Mouse (Mus musculus) spleen, adult 2 months (tissue): ENCODE measurements around the gene Gm49337. TPM values are rescaled to one million over a fixed set of nuclear protein-coding genes. Genes with fewer than 3 reads are reported as not detected.

Source experiments
- DNase-seq, 2 experiments: peaks; one replicate each; pipeline versions ENCODE4 v3.0.0 to v3.0.0-alpha.2; 2012 to 2021; ENCODE audit warnings: low spot score in 2 of 2, low read depth in 1 of 2
- H3K27ac ChIP-seq: fragments of 200-500 bp; 2 replicates; pipeline ENCODE4 v1.5.1; 2012; ENCODE audit warnings: low read length, inconsistent platforms; ENCODE audit not compliant: insufficient read depth
- H3K27me3 ChIP-seq: fragments of 200-500 bp; 2 replicates; pipeline ENCODE4 v1.6.1; 2012; ENCODE audit warnings: mild to moderate bottlenecking, moderate library complexity, low read length, inconsistent platforms; ENCODE audit not compliant: control insufficient read depth, insufficient read depth
- H3K36me3 ChIP-seq: fragments of 200-500 bp; 2 replicates; pipeline ENCODE4 v1.6.1; 2012; ENCODE audit warnings: mild to moderate bottlenecking, low read length, inconsistent platforms; ENCODE audit not compliant: control insufficient read depth, insufficient read depth
- H3K4me1 ChIP-seq: fragments of 200-500 bp; 2 replicates; pipeline ENCODE4 v1.6.1; 2011; ENCODE audit warnings: inconsistent platforms; ENCODE audit not compliant: control insufficient read depth, insufficient read depth, insufficient read length
- H3K4me3 ChIP-seq: fragments of 200-500 bp; 2 replicates; pipeline ENCODE4 v1.5.1; 2011; ENCODE audit warnings: mild to moderate bottlenecking, inconsistent platforms; ENCODE audit not compliant: insufficient read depth, insufficient read length; ENCODE audit errors: extremely low read depth
- CTCF ChIP-seq: fragments of 200-500 bp; IDR thresholded peaks from 2 replicates; pipeline ENCODE4 v1.5.1; 2011; ENCODE audit warnings: mild to moderate bottlenecking, inconsistent platforms; ENCODE audit not compliant: insufficient read depth, insufficient read length, insufficient replicate concordance; ENCODE audit errors: extremely low read depth
- POLR2A ChIP-seq: fragments of 200-500 bp; IDR thresholded peaks from 2 replicates; pipeline ENCODE4 v1.6.1; 2011; ENCODE audit warnings: low read depth, low read length, inconsistent platforms
- WGBS: fragments of 180-500 bp; shearing (Covaris S2); methylation state at CpG from one replicate; pipeline ENCODE4 v1.1.7; 2018; 5-methylcytosine and 5-hydroxymethylcytosine counted together
- polyA plus RNA-seq: library from polyadenylated mRNA; depleted of rRNA; stranded (reverse); fragments of >200 nt; gene quantifications from 2 replicates; pipeline ENCODE4 v1.2.3, GENCODE M21; 2012

The Gm49337 gene
- polyA plus RNA-seq, 1 experiment, result not detected

DNA sequence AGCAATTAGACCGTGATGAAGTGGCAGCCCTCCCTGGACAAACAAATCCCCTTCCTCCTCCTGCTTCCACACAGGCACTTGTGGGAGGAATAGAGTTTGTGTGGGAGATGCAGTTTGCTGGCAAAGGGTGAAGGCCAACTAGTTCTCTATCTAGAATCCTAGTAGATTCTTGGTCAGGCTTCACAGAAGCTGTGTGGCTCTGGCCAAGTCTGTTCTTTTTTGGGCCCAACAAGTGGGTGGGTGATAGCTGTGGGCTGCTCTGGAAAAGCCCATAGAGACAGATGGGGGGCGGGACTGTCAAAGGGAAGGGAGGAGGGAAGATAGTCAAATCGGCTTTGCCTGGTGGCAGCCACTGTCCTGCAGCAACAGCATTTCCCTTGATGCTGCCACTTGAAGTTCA is 12.4 kb upstream of the Gm49337 start:
- Histone ChIP-seq H3K4me3 (no peak overlapping the region), H3K27me3 (no peaks in the 10 kb centered on the region), H3K4me1 (no peaks in the 10 kb centered on the region; the same call in 1 of the 2 replicates), H3K27ac (no peak overlapping the region), H3K36me3 (peaks cover 22% of the 10 kb centered on the region)
- 88% methylated on average over 3 of the region's 3 CpGs for WGBS
- TF ChIP-seq POLR2A, result no peak
- DNase-seq, result no peak

DNA sequence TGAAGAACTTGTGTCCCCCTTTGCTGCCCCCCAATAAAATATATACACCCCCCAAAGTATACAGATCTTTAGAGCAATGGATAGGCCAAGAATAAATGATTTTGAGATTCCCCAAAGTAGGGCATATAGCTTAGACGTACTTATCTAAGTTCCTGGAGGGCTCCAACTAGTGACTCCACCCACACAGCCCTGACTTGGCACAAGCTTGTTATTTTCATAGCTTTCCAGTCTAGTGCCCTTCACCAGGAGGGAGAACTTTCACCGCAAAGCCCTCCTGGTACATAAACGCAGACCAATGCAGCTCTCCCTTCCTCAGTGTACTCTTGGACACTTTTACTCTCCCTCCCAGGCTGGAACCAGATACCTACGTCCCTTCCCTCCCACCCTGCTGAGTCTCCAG is 11.0 kb upstream of the Gm49337 start:
- Histone ChIP-seq H3K27ac (no peak overlapping the region), H3K4me1 (no peaks in the 10 kb centered on the region; the same call in 1 of the 2 replicates), H3K27me3 (no peaks in the 10 kb centered on the region), H3K36me3 (peaks cover 17% of the 10 kb centered on the region), H3K4me3 (no peak overlapping the region)
- TF ChIP-seq CTCF (no peak), POLR2A (no peak)
- no peak for DNase-seq
- WGBS, result 77% methylated on average over 4 of the region's 4 CpGs

DNA sequence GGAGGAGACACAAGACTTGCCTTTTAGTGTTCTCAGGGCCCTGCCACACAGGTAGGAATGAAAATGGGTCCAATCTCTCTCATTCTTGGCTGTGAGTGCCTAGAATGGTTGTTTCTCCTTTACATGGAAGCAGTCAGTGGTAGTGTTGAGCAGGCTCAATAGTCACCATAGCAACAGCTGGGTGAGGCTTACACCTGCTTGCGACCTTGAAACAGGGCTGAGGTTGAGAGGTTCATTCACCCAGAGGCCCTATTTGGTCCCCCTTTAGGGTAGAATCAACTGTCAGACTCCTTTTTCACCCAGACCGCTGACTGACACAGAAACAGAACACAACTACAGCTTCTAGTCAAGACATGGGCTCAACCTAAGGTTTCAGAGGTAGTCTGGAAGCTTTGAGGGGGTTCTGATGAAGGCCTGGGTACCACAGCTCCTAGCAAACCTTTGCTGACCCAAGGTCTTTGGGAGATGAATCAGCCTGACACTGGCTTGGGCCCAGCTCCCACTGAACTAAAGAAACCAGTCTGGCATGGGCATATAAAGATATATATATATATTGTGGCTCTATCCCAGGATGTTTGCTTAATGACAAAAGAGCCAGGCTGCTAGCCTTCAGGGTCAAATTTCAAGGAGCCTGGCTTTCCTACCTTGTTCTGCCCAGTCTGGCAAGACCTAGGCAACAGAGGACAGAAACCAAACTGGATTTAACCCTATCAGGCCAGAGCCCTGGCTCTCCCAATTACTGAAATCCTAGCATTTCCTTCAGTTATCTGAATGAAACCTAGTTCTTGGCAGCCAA is 8.2 kb upstream of the Gm49337 start:
- H3K27ac ChIP-seq, result no peak overlapping the region
- no peak for DNase-seq
- TF ChIP-seq CTCF (no peak), POLR2A (no peak)
- H3K27me3 ChIP-seq, result no peaks in the 10 kb centered on the region
- 82% methylated on average over 2 of the region's 2 CpGs for WGBS
- H3K36me3 ChIP-seq, result no peaks in the 10 kb centered on the region; the same call in 1 of the 2 replicates
- no peak overlapping the region for H3K4me3 ChIP-seq
- no peaks in the 10 kb centered on the region; the same call in 1 of the 2 replicates for H3K4me1 ChIP-seq

DNA sequence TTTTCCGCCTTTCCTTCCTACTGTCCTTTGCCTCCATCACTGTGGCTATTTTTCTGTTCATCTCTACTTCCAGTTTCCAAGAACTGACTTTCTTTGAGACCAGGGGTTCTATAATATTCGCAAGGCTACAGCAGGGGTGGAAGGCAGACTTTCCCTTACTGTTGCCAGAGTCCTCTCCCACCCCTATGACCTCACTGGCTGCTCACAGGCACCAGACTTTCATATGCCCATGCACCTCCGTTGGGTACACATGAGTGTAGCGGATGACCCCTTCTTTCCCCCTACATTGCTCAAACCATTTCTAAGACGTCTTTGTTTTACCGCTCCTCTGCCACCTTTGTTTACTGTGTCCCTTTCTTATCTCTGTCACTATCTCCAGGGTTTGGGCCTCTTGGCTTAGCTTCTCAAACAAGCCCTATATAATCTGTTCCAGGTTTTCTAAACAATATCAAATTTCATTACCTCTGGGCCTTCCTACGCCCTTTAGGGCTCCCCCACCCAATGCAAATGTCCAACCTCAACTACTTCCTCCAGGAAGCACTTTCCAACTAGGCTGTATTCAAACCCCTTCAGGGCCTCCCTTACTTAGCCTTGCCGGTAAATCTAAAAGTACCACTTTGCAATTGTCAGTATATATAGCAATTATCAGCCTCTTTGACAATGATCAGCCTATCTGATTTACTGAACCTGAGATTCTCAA is 7.3 kb upstream of the Gm49337 start:
- H3K4me3 ChIP-seq, result no peak overlapping the region
- no peaks in the 10 kb centered on the region; the same call in 1 of the 2 replicates for H3K4me1 ChIP-seq
- DNase-seq, result no peak
- no peaks in the 10 kb centered on the region for H3K36me3 ChIP-seq
- no peaks in the 10 kb centered on the region for H3K27me3 ChIP-seq
- TF ChIP-seq POLR2A, result no peak
- TF ChIP-seq CTCF, result no peak
- no peak overlapping the region for H3K27ac ChIP-seq
- 63% methylated on average over 8 of the region's 8 CpGs for WGBS

DNA sequence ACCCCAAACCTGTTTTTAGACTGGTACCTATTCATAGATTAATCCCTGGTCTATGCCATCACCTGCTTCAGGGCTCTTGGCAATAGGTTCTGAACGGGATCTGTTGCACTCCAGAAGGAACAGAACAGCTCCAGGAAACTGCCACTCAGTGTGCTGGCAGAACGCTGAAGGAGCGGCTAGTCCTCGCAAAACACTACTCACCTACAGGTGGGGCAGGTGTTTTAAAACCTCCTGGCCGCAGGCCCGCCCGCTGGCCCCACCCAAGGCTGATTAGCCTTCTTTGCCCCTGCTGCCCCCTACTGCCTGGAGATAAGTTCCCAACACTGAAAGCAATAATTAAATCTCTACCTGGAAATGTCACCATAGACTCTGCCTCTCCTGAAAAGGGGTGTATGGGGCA is 5.8 kb upstream of the Gm49337 start, which contains the start of gene Tspan1:
TSS of gene Tspan1 (minus strand) at position 198 of the 400 bp plus-strand sequence.
- Histone ChIP-seq H3K27ac (no peak within 1 kb of the TSS), H3K36me3 (no peaks in the 10 kb centered on the region), H3K27me3 (no peaks in the 10 kb centered on the region), H3K4me3 (no peak within 1 kb of the TSS), H3K4me1 (no peaks in the 10 kb centered on the region; the same call in 1 of the 2 replicates)
- 46% methylated on average over 7 of the region's 7 CpGs for WGBS
- peak in 1 of 2 experiments; percentile 36 for DNase-seq
- no peak for TF ChIP-seq POLR2A
- TF ChIP-seq CTCF, result no peak

DNA sequence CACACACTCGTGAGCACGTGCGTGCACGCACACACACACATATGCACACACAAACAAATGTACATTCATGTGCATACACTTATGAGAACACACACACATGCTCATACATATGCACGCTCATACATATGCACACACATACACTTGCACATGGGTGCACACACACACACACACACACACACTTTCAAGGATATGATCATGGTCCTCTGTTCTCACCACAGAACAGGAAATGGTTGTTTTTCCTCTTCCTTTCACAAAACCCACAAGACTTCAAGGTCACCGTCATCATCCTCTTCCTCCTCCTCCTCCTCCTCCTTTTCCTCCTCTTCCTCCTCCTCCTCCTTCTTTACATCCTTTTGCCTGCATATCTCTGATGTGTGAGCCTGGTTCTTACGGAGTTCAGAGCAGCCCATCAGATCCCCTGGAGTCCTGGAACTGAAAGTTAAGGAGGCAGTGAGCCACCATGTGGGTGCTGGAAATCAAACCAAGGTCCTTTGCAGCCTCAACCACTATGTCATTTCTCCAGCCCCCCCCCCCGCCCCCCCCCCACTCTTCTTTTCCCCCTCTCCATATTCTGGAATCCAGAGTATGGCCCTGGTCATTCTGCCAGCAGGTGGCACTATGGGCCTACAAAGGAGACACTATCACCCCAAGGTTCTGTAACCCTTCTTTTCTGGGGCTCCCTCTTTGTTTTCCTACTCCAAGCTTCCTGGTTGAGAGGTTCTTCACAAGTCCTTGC is 4.4 kb upstream of the Gm49337 start:
- Histone ChIP-seq H3K27ac (no peak overlapping the region), H3K4me1 (no peaks in the 10 kb centered on the region; the same call in 1 of the 2 replicates), H3K36me3 (no peaks in the 10 kb centered on the region), H3K27me3 (no peaks in the 10 kb centered on the region), H3K4me3 (no peak overlapping the region)
- TF ChIP-seq POLR2A, result no peak
- TF ChIP-seq CTCF, result peak; percentile 53; the same call in 1 of the 2 replicates
- peak in 1 of 2 experiments; percentile 66 for DNase-seq
- 60% methylated on average over 7 of the region's 8 CpGs for WGBS

DNA sequence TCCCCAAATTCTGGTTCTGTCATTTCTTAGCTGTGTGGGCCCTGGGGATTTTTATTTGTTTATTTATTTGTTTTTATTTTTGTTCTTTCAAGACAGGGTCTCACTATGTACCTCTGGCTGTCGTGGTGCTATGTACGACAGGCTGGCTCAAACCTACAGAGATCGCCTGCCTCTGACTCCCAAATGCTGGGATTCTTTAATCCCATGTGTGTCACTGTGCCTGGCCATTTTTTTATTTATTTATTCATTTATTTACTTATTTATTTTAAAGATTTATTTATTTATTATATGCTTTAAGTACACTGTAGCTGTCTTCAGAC is 3.9 kb upstream of the Gm49337 start:
- Histone ChIP-seq H3K4me3 (no peak overlapping the region), H3K27ac (no peak overlapping the region), H3K27me3 (no peaks in the 10 kb centered on the region), H3K4me1 (no peaks in the 10 kb centered on the region; the same call in 1 of the 2 replicates), H3K36me3 (no peaks in the 10 kb centered on the region)
- TF ChIP-seq POLR2A (no peak), CTCF (no peak)
- 72% methylated on average over 3 of the region's 3 CpGs for WGBS
- no peak for DNase-seq
